Mouse (Mus musculus): ENCODE data around the gene Smim12.

Smim12 gene

GRCm38 (mm10) chr4:127243552-127243951 lies at the start of gene Smim12:
Gene Smim12, plus strand, starts transcription at chr4:127243784.
- peak; percentile 97 for DNase-seq (ENCODE audit: low read depth, low spot score)

GRCm38 (mm10) chr4:127194477-127195269 lies 48.9 kb upstream of the Smim12 start:
- DNase-seq (ENCODE audit: low read depth, low spot score): no peak

- no peak for DNase-seq (ENCODE audit: low read depth, low spot score)
Measured at GRCm38 (mm10) chr4:127198609-127199008, 45.0 kb upstream of the Smim12 start.

DNA sequence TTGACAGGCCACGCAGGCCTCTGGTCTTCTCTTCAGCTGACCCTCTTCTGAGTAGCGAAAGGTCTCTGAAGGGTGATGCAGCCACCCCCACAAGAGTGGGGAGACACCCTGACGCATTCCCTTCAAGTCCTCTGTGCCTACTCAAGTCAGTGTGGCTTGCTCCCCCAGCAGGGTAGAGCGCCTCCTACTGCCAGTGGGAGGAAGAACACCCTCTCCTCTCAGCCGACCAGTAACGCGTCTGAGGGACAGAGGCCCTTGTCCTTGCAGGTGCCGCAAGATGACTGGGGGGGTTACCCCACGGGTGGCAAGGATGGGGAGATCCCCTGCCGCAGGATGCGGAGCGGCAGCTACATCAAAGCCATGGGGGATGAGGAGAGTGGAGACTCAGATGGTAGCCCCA lies 44.2 kb upstream of the Smim12 start:
- DNase-seq (ENCODE audit: low read depth, low spot score): no peak

DNA sequence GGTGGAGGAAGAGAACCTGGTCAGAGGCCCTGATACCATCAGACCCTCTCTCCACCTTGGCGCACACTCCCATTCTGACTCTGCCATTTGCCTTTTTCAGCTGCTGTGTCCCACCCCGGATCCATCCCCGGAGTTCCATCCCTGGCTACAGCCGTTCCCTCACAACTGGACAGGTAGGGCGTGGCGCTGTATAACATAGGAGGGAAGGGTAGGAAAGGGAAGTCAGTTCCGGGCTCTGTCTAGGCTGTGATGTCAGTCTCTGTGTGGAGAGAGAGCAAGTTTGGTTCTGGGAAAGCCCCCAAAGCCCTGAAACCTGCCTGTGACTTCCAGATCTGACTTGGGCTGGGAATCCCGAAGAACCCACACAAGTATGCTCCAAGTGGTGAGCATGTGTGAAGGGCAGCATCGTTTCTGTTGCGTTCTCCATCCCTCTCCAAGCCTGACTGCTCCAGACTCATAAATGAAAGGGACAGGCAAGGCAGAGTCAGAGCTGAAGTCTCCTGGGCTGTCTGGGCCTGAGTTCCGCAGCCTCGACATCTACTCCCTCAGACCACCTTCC lies 43.3 kb upstream of the Smim12 start:
- no peak for DNase-seq (ENCODE audit: low read depth, low spot score)

- no peak for DNase-seq (ENCODE audit: low read depth, low spot score)
Measured at GRCm38 (mm10) chr4:127200769-127201617, 42.6 kb upstream of the Smim12 start.

- no peak for DNase-seq (ENCODE audit: low read depth, low spot score)
Measured at GRCm38 (mm10) chr4:127203081-127203480, 40.5 kb upstream of the Smim12 start.

GRCm38 (mm10) chr4:127211318-127211717 lies 32.3 kb upstream of the Smim12 start:
- no peak for DNase-seq (ENCODE audit: low read depth, low spot score)

GRCm38 (mm10) chr4:127214510-127214909 lies 29.1 kb upstream of the Smim12 start:
- no peak for DNase-seq (ENCODE audit: low read depth, low spot score)

DNA sequence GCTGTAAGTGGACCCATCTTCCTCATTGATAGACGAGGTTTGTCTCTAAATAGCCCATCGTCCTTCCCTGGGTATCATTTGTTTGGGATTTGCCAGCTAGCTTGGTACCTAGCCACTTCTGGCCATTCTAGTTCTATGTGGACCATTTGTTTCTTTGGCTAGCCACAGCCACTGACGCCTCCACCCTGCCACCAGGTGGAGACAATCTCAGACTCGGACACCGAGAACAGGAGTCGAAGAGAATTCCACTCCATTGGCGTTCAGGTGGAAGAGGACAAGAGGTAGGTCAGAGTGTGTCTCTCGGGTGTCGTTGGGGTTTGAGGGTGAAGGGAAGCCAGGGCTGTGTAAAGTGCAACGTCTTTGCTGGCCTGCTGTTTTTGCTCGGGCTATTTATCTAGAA lies 28.5 kb upstream of the Smim12 start:
- DNase-seq (ENCODE audit: low read depth, low spot score): no peak

DNA sequence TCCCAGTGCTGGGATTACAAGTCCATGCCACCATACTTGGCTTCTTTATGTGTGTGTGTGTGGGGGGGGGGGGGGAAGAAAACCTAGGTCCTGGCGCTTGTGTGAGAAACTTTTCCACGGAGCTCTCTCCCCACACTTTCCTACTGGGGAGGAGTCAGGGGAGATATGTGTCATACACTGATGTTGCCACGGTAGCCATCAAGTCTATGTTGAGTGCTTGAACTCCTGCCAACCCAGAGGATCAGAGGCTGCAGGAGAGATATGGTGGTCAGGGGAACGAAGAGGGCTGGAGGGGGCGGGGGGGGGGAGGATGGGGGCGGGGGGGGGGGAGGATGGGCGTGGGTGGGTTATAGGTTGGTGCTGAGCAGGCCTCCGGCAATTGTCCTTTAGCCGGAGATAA lies 27.8 kb upstream of the Smim12 start:
- no peak for DNase-seq (ENCODE audit: low read depth, low spot score)

DNA sequence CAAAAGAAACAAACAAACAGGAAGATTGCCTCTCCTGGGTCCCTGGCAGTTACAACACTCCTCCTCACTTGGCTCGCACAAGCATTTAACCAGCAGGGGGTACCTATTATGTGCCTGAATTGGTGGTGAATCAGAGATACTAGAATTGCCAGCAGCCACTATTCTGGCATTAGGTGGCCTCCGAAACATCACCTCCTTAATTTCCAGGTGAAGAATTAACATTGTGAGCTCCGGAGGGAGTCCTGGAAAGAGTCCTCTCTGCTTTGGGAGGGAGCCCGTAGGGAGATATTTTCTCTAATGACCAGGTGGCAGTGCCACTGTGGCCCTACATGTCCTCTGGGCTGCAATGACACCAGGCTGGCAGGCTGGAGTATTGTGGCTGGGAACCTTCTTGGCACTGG lies 27.3 kb upstream of the Smim12 start:
- DNase-seq (ENCODE audit: low read depth, low spot score): no peak

DNA sequence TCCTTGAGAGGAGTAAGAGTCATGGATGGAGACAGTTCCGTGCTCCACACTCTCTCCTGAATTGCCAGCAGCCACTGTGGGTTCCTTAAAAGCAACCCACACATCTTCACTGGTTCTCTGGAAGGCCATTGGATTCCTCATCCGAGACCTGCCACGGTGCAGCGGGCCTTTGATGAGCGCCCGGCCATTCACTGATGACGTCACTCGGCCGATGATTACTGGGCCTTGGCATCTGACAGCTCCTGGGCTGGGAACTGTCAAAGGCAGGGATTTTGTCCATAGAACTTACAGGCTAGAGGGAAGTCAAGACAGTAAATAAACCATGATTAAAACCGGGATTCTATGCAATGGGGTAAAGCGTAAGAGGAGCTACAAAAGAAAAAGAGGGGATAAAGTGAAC lies 26.5 kb upstream of the Smim12 start:
- peak; percentile 8 for DNase-seq (ENCODE audit: low read depth, low spot score)

- DNase-seq (ENCODE audit: low read depth, low spot score): no peak
Measured at GRCm38 (mm10) chr4:127223291-127223690, 20.3 kb upstream of the Smim12 start.

GRCm38 (mm10) chr4:127223755-127224154 lies 19.8 kb upstream of the Smim12 start:
- no peak for DNase-seq (ENCODE audit: low read depth, low spot score)

DNA sequence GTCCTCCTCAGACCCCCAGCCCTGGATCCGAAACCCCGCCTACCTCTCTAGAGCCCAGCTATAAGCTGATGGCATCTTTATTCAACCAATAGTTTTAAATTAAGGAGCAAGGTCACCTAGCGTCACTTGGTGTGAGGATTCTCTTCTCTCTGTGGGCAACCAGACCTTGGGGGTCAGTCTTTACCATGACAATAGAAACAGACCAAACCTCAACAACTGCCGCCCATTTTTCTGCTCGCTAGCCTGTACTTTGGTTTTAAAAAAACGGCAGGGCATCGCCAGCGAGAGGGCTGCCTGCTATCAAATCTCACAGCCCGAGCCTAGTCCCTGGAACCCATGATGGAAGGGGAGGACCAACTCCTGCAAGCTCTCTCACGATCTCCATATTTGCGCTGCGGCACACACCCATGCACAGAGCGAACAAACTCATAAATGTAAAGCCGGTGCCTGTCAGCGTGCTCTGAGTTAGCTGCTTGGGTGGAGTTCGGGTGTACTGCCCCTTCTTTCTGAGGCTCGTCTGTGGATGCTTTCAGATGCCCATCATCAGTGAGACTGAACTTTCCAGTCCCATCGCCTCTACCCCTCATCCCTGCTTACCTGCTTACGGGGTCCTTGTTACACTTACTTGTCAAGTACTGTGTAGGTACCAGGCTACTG lies 19.0 kb upstream of the Smim12 start:
- DNase-seq (ENCODE audit: low read depth, low spot score): no peak

- DNase-seq (ENCODE audit: low read depth, low spot score): no peak
Measured at GRCm38 (mm10) chr4:127226067-127226466, 17.5 kb upstream of the Smim12 start.

DNA sequence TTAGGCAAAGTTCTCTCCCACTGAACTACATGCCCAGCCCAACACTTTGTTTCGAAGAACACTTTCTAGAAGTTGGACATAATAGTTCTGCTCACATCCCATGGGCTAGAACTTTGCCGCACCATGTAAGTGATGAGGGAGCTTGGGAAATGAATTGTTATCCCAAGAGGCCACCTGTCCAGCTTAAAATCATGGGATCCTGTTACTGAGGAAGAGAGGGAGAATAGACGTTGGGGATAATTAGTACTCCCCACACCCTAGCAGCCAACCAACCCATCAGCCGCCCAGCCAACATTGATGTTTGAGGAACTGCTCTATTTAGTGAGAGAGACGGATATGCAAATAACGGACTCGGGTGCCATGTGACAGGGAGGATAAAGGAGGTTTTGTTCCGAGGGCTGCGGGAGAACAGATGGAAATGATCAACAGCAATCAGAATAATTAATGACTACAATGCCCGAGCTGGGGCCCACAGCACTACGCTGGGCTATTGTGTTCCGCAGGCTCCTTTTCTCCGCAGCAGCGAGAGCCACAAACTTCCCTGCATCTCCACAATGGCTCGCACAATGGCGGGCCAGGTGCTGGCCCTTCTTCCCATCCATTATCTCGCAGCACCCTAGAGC lies 16.4 kb upstream of the Smim12 start:
- no peak for DNase-seq (ENCODE audit: low read depth, low spot score)

DNA sequence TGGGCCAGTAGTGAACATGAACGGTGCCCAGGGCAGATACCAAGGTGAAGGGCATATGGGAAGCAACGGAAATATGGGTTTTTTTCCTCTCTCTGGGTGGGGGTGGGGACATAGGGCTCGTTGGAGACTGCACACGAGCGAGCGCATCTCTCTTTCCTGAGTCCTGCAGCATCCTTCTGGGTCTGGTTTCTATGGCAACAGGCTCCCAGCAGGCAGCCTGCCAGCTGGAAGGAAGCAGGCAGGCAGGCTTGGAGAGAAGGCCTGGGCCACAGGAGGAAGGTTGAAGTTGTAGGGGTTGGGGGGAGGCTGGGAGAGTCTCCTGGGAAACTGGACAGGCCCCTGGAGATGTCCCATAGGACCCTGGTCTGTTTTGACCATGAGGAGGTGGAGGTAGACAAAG lies 11.6 kb upstream of the Smim12 start:
- no peak for DNase-seq (ENCODE audit: low read depth, low spot score)

DNA sequence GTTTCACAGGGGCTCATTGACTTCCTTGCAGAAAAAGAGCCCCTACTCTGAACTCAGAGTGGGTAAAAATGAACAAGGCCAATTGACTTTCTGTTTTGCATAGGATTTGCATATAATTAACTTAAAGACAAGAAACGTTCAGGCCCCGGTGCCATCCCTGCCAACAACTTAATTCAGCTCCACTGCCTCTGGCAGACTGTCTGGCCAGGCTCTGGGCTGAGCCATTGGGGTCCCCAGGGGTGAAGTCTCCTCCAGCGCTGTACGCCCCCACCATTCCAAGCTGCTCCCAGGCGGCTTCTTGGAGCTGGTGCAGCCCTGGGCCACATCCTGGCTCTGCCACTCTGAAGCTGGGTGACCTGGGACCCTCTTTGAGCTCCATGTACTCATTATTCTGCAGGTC lies 11.0 kb upstream of the Smim12 start:
- DNase-seq (ENCODE audit: low read depth, low spot score): no peak

DNA sequence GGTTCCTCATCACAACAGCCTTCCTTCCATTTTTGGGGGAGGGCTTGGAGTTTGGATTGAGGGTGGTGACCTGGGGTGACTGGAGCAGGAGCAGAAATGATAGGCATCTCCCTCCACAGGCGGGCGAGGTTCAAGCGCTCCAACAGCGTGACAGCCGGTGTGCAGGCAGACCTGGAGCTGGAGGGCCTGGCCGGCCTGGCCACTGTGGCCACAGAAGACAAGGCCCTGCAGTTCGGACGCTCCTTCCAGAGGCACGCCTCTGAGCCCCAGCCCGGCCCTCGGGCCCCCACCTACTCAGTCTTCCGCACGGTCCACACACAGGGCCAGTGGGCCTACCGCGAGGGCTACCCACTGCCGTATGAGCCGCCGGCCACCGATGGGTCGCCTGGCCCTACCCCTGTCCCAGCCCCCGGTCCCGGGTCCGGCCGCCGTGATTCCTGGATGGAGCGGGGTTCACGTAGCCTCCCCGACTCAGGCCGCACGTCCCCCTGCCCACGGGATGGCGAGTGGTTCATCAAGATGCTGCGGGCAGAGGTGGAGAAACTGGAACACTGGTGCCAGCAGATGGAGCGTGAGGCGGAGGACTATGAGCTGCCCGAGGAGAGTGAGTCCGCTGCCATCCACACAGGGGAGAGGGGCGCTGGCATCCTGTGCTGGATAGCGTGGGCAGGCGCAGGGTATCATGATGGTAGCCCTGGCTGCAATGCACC lies 10.0 kb upstream of the Smim12 start:
- DNase-seq (ENCODE audit: low read depth, low spot score): no peak

All from 3T3-L1 (cell line).